Mouse (Mus musculus) embryo, embryonic 9.5 days (tissue): ENCODE results near the gene Nphp4.
"Not testable (repeated sequence)": the region's sequence is repeated elsewhere in the genome, so short reads cannot be mapped to it uniquely, and the experiment has no call there.

Experiments used
- DNase-seq: peaks from one replicate; pipeline ENCODE4 v3.0.0-alpha.2; 2017; ENCODE audit errors: extremely low spot score

Nphp4 gene

DNA sequence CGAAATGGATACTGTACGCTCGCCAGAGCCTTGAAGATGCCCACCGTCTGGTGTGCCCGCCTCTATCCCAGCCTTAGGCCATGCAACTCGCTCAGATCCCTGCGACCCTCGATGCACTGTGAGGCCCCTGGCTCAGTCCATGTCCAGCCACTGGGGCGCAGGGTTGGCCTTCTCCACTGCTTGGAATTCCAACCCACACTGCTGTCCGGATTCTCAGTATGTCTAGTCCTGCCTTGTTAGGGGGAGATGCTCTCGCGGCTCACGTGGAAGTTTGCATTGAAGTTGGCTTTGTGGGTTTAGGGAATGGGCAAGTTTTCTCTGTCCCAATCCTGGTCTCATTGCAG lies 1.7 kb downstream of the Nphp4 start:
- DNase-seq, result no peak

DNA sequence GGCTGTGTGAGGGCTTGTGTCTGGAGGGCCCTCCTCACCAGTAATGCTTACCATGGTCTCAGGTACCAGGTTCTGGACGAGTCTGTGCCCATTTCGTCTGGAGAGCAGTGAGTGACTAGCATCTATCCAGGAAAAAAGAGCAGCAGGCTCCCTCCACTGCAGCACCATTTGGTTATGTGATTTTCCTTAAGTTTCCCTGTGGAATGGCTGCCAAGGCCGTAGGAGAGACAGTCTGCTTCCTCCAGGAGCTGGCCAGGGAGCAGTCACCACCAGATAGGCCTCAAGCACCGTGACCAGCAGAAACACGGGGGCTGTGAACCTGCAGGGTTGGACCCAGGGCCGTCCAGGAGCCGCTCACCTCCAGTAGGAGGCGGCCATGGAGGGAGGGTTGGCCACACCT lies 3.9 kb downstream of the Nphp4 start:
- no peak for DNase-seq

DNA sequence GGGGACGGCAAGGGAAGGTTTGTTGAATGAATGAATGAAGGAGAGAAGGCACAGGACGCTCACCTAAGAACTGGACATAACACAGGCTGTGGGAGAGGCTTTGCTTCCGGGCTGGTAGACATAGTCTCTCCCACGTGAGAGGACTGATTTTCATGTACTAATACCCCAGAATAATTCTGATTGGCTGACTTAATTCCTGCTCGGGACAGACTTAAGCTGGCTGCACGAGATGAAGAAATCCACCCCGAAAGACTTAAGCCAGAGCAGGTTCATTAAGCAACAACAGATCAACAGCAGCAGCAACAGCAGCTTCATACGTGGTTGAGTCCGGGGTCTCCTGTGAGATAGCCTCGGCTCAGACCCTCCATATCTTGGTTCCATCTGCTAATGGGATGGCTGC lies 11.5 kb downstream of the Nphp4 start:
- no peak for DNase-seq

DNA sequence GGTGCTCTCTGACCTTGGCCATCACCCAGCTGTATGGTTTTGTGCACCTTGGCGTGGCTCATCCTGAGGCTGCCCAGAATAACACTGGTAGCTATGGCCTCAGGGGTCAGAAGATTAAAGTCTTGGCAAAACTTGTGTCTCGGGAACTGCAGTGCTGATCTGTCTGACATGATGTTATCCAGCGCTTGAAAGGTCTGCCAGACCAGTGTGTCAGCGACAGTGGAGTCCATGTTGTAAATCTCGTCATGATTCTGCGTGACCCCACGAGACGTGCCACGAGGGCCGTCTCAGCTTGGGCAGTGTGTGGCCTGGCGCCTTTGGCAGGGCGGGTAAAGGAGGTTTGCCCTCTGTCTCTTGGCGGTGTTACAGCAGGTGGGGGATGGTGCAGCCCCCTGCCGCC lies 13.8 kb downstream of the Nphp4 start:
- DNase-seq, result no peak

DNA sequence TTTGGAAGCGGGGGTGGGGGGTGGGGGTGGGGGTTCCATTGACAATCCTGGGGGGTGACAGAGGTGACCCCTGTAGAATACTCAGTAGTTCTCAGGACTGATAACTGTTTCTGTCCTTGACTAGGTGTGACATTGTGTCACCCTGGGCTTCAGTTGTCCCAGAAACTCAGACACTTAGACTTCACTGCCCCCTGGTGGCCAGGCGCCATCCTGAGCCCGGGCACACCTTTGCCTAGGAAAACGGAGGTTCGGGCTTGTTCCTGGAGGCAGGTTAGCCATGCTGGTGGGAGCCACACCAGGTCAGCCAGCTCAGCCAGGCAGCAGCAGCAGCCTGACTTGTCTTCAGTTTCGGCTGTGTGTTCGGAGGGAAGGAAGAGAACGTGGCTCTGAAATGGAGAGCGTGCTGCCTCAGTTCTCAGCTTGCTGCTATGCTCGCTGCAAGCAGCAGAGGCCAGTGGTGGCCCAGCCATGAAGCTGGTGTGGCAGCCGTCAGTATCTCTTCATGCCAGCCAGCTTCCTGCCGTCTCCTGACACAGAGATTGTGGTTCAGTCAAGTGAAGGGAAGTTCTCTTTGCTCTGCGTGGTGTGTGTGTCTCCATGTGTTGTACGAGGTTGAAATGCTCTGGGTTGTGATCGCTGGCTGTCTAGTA lies 14.9 kb downstream of the Nphp4 start:
- peak; percentile 66 for DNase-seq

DNA sequence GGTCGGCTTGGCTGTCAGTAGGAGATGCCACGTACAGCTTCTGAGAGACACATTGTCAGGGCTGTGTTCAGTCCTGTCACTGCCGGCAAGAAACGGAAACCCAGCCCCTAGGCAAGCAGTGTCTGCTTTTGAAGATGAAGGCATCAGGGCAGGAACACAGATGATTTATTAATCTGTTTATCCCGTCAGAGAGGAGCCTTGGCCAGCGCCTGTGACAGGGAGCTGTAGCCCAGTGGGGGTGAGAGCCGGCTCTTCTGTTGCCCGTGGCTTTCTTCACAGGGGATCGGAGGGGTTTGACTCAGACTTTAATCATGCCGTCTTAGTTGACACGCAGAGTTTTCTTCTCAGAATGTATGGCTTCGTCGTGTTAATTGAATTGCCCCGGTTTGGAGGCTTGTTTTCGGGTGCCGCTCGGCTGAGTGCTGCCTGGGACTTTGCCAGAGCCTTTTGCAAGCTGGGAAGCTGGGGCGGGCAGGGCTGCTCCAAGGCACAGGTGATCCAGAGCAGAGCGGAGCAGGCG lies 17.9 kb downstream of the Nphp4 start:
- DNase-seq, result no peak

DNA sequence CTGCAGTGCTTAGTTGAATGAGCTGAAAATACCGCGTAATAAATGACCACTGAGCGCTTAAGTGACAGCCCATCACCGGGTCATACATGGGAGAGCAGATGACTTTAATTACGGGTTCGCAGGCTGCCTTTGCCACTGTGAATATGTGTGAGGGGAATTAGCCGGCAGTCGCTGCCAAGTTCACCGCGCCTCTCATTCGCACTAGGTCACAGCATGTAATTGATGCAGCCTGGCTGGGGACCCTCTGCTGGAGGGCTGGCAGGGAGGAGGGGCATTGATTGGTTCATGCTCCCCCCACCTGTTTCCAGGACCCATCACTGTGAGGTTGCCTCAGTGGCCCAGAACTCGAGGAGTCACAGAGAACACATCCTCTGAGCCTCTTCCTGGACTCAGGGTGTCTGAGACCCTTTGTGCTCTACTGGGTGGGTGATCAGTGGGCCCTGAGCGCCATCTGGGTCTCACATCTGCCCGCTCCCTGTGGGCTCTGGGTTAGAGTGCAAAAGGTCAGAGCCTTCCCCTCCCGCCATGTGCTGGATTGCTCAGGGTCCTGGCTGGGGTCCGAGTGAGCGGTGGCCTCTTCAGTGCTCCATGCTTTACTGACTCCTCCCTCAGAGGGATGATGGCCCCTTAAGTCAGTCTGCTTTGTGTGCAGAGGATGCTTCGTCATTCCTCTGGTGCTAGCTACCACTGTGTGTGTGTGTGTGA lies 35.9 kb downstream of the Nphp4 start:
- DNase-seq, result peak; percentile 17

DNA sequence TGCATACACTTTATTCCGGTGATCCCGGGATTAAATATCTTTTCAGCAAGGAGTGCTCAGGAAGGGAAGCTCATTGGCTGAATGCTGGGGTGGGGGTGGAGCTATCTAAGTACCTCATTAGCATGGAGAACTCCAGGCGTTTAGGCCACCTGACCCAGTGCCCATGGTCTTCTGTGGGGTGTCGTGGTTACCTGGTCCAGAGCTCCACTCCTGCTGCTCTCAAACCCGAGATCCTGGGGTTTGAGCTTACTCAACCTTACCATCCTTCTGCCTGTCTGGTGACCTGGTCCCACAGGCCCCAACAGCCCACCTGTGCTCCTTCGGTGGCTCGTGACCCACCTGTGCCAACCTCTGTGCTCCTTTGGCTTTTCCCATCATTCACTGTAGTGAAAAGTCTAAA lies 38.4 kb downstream of the Nphp4 start:
- DNase-seq, result no peak

DNA sequence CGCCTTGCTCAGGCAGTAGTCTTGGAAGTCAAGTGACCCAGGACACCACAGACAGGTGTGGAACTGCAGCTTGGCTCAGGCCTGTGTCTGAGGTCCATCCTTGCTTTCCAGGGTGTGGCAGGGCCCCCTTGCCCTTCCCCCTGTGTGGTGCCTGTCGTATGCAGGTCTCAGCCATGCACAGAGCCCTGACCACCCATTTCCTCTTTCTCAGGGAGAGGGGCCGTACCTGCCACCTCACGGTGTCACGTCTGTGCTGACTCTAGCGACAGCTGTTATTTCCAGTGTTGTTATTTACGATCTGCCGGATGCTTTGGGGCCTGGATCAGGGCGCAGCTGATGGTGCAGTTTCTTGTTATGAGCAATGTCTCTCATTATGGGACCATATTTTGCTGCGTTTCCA lies 42.6 kb downstream of the Nphp4 start:
- no peak for DNase-seq

DNA sequence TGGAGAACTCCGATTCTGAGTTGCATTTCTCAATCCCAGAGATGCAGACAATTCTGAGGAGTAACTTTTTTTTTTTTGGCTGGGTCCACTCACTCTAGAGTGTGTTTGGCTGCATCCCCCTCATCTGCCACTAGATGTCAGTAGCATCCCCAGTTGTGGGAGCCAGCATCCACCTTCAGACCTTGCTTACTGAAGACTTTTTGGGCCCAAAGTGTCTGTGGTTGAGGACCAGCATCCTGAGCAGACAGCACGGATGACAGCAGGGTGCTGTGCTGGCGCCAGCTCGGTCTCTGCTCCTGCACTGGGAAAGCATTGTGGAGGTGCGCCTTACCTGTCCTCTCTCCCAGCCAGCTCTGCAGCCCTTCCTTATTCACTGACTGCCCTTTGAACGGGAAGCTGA lies 43.6 kb downstream of the Nphp4 start:
- peak; percentile 66 for DNase-seq

DNA sequence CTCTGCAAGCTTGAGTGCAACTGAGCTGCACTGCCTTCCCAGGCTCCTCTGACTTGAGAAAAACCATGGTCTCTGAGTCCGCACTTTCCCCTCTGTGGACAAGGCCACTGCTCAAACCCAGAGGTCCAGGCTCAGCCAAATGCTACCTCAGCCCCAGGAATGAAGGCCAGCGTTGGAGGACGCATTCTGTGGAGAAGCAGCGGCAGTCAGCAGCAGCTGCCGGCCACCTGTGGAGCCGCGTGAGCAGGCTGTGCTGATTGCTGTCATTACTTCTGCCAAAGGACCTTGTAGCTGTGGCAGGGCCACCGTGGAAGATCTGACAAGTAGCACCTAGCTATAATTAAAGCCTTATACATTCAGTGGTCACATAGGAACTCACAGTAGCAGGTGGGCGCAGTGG lies 56.4 kb downstream of the Nphp4 start:
- no peak for DNase-seq

DNA sequence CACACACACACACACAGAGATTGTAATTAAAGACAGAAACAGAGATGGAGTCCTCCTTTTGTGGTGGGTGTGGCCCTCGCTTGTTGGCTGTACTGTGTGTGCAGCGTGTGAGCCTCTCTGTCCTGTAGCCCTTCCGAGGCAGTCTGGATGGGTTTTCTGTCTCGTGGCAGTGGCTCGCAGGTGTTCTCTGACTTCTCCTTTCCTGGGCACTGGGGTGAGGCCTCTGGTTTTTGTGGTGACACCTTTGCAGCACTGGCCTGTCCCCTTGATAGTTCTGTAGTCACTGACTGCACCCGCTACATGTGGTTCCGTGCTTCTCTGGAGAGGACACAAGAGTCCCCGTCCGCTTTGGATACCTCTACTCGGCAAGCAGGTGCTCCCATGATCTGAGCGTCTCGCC lies 63.2 kb downstream of the Nphp4 start:
- no peak for DNase-seq

DNA sequence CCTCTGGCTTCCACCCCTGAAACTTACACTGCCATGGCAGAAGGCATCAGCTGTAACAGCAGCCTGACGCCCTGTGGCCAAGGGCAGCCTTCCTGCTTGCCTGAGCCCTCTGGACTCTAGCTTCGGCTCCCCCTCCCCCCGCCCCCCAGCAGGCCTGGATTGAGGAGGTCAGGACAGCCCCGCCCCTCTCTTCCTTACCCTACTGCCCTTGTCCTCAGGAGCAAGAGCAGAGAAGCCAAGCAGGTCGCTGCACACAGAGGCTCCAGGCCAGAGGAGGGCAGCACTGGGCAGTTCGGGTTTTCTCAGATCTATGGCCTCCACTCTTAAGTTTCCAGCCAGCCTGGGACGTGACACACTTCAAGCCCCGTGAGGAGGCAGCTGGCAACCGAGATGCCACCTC lies 64.7 kb downstream of the Nphp4 start:
- DNase-seq, result peak; percentile 67

DNA sequence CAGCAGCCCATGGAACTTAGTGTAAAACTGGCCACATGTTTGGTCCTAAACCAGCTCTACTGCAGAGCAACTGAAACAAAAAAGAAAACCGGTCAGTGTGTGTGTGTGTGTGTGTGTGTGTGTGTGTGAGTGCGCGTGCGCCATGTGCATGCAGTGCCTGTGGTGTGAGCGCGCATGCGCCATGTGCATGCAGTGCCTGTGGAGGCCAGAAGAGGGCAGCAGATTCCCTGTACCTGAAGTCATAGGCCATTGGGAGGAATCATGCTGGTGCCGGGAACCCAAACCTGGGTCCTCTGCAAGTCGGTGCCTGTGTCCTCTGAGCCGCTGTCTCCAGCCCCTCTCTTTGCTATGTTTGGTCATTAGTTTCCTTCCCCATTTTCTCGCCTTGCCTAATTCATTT lies 65.9 kb downstream of the Nphp4 start:
- no peak for DNase-seq

DNA sequence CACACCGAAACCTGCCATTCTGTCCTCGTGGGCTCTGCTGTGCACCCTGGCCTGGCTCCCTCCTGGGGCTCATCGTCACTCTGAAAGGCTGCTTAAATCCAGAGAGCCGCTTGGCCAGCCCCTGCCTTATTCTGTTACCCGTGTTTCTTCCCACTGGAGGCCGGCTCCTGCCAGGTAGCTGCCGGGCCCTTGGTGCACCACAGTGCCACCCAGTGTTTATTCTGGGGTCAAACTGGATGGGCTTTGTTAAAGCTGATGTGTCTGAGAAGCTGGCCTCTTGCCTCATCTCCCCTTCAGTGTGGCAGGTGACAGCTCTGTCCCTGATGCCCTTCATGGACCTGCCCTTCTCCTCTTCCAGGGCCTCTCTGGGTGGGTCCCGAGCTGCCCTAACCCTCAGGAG lies 70.0 kb downstream of the Nphp4 start:
- no peak for DNase-seq

DNA sequence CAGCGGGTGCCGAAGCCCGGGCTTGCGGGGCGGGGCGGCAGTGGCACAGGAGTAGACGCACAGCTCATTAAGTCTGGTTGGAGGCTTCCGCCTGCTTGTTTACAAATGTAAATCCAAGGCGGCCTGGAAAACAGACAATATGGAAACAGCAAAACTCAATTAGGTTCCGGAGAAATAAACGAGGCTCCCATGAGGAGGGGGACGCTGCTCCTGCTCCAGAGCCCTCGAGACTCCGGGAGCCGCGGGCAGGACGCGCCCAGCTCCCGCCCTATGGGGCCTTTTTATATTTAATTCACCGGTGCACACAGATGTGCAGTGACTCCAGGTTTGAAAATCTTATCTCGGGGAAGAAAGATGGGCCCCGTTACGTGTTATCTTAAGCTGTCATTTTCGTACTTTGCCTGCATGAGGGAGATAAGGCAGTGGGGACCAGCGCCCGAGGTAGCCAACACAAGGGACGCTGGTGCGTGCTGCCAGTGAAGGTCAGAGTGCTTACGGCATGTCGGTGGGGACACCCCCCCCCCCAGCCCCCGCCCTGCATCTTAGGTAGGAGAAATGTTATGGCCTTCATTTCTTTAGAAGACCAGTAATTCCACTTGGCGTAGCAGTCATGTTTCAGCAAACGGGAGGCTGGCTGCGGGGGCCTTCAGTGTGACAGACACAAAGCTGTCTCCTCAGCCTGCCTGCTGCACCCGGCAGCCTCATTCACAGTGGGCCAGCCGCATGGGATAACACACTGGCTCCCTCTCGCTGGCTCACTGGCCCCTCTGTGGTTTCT lies 71.6 kb downstream of the Nphp4 start:
- DNase-seq, result no peak

DNA sequence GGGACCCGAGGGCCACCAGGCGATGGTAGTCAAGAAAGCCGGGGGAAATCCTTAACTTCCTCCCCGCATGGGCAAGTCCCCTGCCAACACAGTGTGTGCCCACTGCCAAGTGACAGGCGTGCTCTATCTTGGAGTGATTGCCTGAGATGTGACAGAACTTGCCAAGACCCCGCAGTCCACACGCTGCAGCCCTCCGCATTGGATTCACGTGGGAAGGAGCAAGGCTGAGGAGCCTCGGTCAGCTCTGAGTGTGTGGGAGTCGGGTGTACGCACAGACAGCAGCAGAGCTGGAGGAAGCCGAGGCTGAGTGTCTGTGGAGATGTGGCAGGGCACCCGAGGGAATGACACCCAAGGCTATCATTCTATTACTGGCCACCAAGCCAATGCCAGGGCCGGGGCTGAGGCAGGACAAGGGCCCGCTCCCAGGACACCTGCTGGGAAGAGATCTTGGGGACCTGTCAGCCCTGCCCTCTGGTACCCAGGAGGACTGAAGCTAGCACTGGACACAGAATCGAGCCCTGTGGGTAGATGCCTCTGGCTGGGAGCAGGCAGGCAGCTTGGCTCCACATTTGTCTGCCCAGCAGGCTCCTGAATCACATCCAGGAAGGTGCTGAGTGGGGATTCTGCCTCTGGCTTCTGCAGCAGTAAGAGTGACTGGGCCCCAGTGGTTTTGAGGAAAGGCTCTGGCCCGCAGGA lies 73.1 kb downstream of the Nphp4 start:
- no peak for DNase-seq

DNA sequence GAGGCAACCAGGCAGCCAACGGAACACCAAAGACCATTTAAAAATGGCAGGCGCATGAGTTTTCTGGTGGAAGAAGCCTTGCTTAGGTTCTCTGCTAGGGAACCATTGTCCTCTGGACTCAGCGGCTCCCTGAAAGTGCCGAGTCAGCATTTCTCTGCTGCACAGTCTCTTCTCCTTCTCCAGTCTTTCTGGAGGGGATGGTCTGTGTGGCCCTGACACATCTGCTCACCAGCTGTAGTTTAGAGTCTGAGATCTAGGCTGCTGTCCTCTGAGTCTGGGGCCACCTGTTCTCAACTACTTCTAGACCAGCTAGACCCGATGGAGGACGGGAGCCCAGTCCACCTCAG lies 73.7 kb downstream of the Nphp4 start:
- DNase-seq, result no peak

DNA sequence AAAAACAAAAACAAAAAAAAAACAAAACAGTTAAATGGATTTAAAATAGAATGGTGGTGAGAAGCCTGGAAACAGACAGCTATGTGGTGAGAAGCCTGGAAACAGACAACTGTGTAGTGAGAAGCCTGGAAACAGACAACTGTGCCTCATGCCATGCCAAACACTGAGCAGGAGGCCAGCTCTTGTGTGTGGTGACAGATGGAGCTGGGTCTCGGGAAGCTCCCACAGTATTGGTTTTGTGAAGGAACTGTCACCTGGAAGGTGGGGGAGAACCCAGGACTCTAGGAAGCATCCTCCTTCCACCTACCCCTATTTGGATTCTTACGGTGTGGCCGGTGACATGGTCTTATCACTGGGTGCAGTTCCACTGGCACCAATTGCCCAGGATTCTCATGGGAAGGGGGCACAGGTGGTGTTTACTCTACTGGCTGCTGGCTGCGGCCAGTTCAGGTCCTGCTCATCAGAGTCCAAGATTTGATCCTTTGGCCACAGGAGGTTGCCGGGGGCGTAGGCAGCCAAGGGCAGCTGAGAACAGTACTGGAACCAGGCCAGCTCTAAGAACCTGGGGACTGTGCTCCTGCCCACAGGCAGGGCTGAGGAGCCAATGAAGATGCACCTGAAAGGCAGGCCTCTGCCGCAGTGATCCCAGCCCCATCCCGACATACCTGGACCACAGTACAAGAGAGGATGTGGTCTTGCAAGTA lies 77.2 kb downstream of the Nphp4 start:
- DNase-seq, result no peak

DNA sequence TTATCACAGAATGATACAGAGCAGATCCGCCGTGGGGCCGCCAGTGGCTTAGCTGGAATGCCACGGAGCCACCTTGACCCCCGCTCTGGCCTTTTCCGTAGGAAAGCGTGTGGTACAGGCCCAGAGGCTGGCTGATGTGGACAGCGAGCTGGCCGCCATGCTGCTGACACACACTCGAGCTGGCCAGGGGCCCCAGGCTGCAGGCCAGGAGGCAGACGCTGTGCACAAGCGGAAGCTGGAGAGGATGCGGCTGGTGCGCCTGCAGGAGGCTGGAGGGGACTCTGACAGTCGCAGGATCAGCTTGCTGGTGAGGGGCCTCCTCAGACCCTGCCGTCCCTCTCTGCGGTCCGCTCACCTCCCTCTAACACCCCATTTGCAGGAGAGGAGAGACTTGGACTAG lies 77.9 kb downstream of the Nphp4 start:
- no peak for DNase-seq

DNA sequence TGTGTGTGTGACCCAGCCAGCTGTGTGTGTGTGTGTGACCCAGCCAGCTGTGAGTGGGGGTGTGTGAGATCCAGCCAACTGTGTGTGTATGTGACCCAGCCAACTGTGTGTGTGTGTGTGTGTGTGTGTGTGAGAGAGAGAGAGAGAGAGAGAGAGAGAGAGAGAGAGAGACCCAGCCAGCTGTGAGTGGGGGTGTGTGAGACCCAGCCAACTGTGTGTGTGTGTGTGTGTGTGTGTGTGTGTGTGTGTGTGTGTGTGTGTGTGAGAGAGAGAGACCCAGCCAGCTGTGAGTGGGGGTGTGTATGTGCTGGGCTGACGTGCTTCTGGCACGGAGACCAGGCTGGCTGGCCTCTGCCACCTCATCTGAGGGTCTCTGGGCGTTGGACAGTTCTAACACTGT lies 79.3 kb downstream of the Nphp4 start:
- DNase-seq, result not testable (repeated sequence)

DNA sequence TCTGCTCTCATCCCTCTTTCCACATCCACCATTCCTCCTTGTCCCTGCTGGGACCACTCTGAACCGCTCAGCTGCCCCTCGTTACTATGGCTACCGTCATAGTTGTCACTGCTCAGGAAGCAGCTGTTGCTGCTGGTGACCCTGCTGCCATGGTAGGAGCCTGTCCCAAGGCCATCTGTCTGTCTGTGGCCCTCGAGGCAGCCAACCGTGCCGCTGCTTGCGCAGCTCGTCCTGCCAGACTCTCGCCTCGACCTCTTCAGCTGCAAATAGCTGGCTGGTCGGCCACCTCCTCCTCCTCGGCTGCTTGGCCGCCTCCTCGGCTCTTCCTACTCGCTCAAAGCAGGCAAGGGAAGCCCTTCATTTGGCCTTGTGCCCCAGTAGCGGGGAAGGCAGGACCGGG lies 81.7 kb downstream of the Nphp4 start:
- peak; percentile 25 for DNase-seq
